Mouse (Mus musculus) midbrain, embryonic 14.5 days (tissue): ENCODE measurements around the gene Nomo1. TPM values are rescaled to one million over a fixed set of nuclear protein-coding genes. Genes with fewer than 3 reads are reported as not detected.

Experiments
- ATAC-seq: fragments of 200-750 bp; cut with Nextera tagmentation; 2 replicates; pipeline ENCODE4 v1.8.0; 2017; ENCODE audit warnings: moderate number of reproducible peaks, moderate library complexity; ENCODE audit not compliant: low FRiP score, low TSS enrichment
- DNase-seq: peaks from one replicate; pipeline ENCODE4 v3.0.0-alpha.2; 2015
- H3K27ac ChIP-seq: fragments of 300-500 bp; sonication (generic); replicated peaks from 2 replicates; pipeline ENCODE4 v1.5.1; 2014; ENCODE audit warnings: mild to moderate bottlenecking, low read depth, low read length, moderate library complexity
- H3K27me3 ChIP-seq: fragments of 300-500 bp; sonication (generic); 2 replicates; pipeline ENCODE4 v1.6.1; 2014; ENCODE audit warnings: low read length, control low read depth, mixed read lengths; ENCODE audit not compliant: control insufficient read depth, insufficient read depth
- H3K36me3 ChIP-seq: fragments of 300-500 bp; sonication (generic); 2 replicates; pipeline ENCODE4 v1.6.1; 2014; ENCODE audit warnings: low read length, control low read depth; ENCODE audit not compliant: control insufficient read depth, insufficient read depth
- H3K4me1 ChIP-seq: fragments of 300-500 bp; sonication (generic); 2 replicates; pipeline ENCODE4 v1.6.1; 2014; ENCODE audit warnings: mild to moderate bottlenecking, antibody characterized with exemption, low read length, control low read depth; ENCODE audit not compliant: control insufficient read depth, insufficient read depth
- H3K4me2 ChIP-seq: fragments of 300-500 bp; sonication (generic); 2 replicates; pipeline ENCODE4 v1.6.1; 2014; ENCODE audit warnings: mild to moderate bottlenecking, low read length, moderate library complexity
- H3K4me3 ChIP-seq: fragments of 300-500 bp; sonication (generic); replicated peaks from 2 replicates; pipeline ENCODE4 v1.5.1; 2014; ENCODE audit warnings: low read depth, low read length
- H3K9ac ChIP-seq: fragments of 300-500 bp; sonication (generic); replicated peaks from 2 replicates; pipeline ENCODE4 v1.6.1; 2014; ENCODE audit warnings: mild to moderate bottlenecking, low read length, moderate library complexity
- H3K9me3 ChIP-seq: fragments of 300-500 bp; sonication (generic); 2 replicates; pipeline ENCODE4 v1.6.1; 2016; ENCODE audit warnings: low read length, control low read depth, mixed read lengths; ENCODE audit not compliant: control insufficient read depth
- WGBS: fragments of 180-500 bp; shearing (Covaris S2); extraction: QIAGEN DNeasy Blood & Tissue Kit; methylation state at CpG from one replicate; pipeline ENCODE4 v1.1.7; 2014; 5-methylcytosine and 5-hydroxymethylcytosine counted together
- polyA plus RNA-seq: library from polyadenylated mRNA; unstranded; fragments of >200 nt; fragmentation: Nextera tagmentation; extraction: Ambion mirVana; gene quantifications from 2 replicates; pipeline ENCODE4 v1.2.1, GENCODE M21; 2014

Nomo1 gene
- polyA plus RNA-seq, 1 experiment from 2014 or later, result 28.6 TPM

- no peaks in the 10 kb centered on the region for H3K36me3 ChIP-seq
- peaks cover 11% of the 10 kb centered on the region for H3K4me1 ChIP-seq
- H3K27ac ChIP-seq, result no peak overlapping the region
- H3K4me2 ChIP-seq, result no peak overlapping the region
- no peak for DNase-seq
- H3K27me3 ChIP-seq, result no peaks in the 10 kb centered on the region; the same call in 1 of the 2 replicates
- H3K9me3 ChIP-seq, result no peaks in the 10 kb centered on the region
- no peak overlapping the region for H3K9ac ChIP-seq
- H3K4me3 ChIP-seq, result no peak overlapping the region
- ATAC-seq, result no peak
- WGBS, result 37% methylated on average over 7 of the region's 7 CpGs
Observed at GRCm38 (mm10) chr7:46129463-46130179, 96.1 kb downstream of the Nomo1 start.

DNA sequence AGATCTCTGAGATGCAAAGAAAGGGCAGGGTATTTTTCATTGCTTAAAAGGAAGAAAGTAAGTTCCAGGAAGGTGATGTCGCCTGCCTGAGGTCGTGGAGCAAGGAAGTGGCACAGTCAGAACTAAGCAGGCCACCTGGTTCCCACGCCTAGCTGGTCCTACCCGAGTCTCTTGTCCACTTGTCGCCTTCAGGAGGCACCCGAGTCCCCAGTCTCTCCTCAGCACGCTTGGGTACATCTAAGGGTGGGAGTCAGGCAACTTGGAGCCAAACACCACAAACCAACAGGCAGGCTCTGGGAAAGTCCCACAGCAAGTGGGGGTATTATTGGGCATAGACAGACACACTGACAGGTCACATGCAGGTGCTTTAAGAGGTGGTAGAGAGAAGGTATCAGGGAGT lies 97.2 kb downstream of the Nomo1 start:
- 74% methylated on average over 7 of the region's 7 CpGs for WGBS

GRCm38 (mm10) chr7:46131266-46131665 lies 97.8 kb downstream of the Nomo1 start:
- Histone ChIP-seq H3K27me3 (no peaks in the 10 kb centered on the region; the same call in 1 of the 2 replicates), H3K4me1 (peaks cover 11% of the 10 kb centered on the region), H3K27ac (no peak overlapping the region), H3K4me2 (no peak overlapping the region), H3K4me3 (no peak overlapping the region), H3K9me3 (no peaks in the 10 kb centered on the region), H3K36me3 (no peaks in the 10 kb centered on the region), H3K9ac (no peak overlapping the region)
- WGBS, result 10% methylated on average over 3 of the region's 3 CpGs
- ATAC-seq, result peak; percentile 38; the same call in 1 of the 2 replicates
- no peak for DNase-seq

More for the DNA sequence above, 97.2 kb downstream of the Nomo1 start:
- DNase-seq, result no peak
- no peaks in the 10 kb centered on the region for H3K36me3 ChIP-seq
- H3K27ac ChIP-seq, result no peak overlapping the region
- H3K27me3 ChIP-seq, result no peaks in the 10 kb centered on the region; the same call in 1 of the 2 replicates
- no peak overlapping the region for H3K4me3 ChIP-seq
- no peak overlapping the region for H3K4me2 ChIP-seq
- H3K9me3 ChIP-seq, result no peaks in the 10 kb centered on the region
- ATAC-seq, result no peak
- H3K4me1 ChIP-seq, result peaks cover 11% of the 10 kb centered on the region
- no peak overlapping the region for H3K9ac ChIP-seq

GRCm38 (mm10) chr7:46131806-46132205 lies 98.3 kb downstream of the Nomo1 start:
- 52% methylated on average over 8 of the region's 8 CpGs for WGBS
- H3K4me2 ChIP-seq, result no peak overlapping the region
- no peaks in the 10 kb centered on the region for H3K9me3 ChIP-seq
- H3K36me3 ChIP-seq, result no peaks in the 10 kb centered on the region
- H3K4me1 ChIP-seq, result peaks cover 11% of the 10 kb centered on the region
- no peak overlapping the region for H3K9ac ChIP-seq
- DNase-seq (no peak), ATAC-seq (no peak)
- no peak overlapping the region for H3K27ac ChIP-seq
- H3K4me3 ChIP-seq, result no peak overlapping the region
- H3K27me3 ChIP-seq, result no peaks in the 10 kb centered on the region; the same call in 1 of the 2 replicates

DNA sequence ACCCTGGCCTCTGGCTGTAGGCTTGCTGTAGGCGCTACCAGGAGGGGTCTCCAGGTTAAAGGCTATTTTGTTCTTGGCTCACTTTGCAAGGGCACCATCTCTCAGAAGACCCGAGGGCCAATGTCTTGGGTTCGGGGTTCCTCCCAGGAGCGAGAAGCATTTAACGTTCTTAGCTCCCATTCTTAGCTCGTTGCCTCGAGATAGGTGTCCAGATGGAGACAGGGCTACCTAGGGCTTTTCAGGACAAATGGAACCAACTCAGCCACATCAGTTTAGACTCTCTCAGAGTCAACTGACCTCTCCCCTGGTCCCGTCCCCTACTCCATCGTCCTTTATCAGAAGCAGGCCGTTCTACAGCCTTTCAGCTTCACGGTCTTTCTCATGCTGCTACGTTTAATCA lies 98.7 kb downstream of the Nomo1 start:
- no peak overlapping the region for H3K4me3 ChIP-seq
- H3K4me1 ChIP-seq, result peaks cover 11% of the 10 kb centered on the region
- H3K9me3 ChIP-seq, result no peaks in the 10 kb centered on the region
- WGBS, result 91% methylated on average over 12 of the region's 12 CpGs
- H3K9ac ChIP-seq, result no peak overlapping the region
- H3K27me3 ChIP-seq, result no peaks in the 10 kb centered on the region; the same call in 1 of the 2 replicates
- H3K36me3 ChIP-seq, result no peaks in the 10 kb centered on the region
- no peak overlapping the region for H3K4me2 ChIP-seq
- ATAC-seq (no peak), DNase-seq (no peak)
- H3K27ac ChIP-seq, result no peak overlapping the region

Other genes with a start within 250 kb of the Nomo1 start
- 25.2 and 30.2 TPM in 2 replicates for gene Lmtk3, start 250.0 kb upstream of the Nomo1 start, polyA plus RNA-seq
- 5.2 and 8.5 TPM in 2 replicates for gene Sult2b1, start 249.0 kb upstream of the Nomo1 start, polyA plus RNA-seq
- gene Cyth2, start 219.1 kb upstream of the Nomo1 start, polyA plus RNA-seq, result 281 and 288 TPM in 2 replicates
- 0.63 and 0.88 TPM in 2 replicates for gene Kcnj14, start 208.9 kb upstream of the Nomo1 start, polyA plus RNA-seq
- 37.2 and 37.4 TPM in 2 replicates for gene Grwd1, start 202.8 kb upstream of the Nomo1 start, polyA plus RNA-seq
- 99.1 and 126 TPM in 2 replicates for gene Kdelr1, start 160.9 kb upstream of the Nomo1 start, polyA plus RNA-seq
- gene Grin2d, start 155.3 kb upstream of the Nomo1 start, polyA plus RNA-seq, result 2.3 and 4.4 TPM in 2 replicates
- gene Syngr4, start 137.0 kb upstream of the Nomo1 start, polyA plus RNA-seq, result not detected in 2 replicates
- 5.1 and 7.5 TPM in 2 replicates for gene Tmem143, start 136.8 kb upstream of the Nomo1 start, polyA plus RNA-seq
- 5.2 and 32.1 TPM in 2 replicates for gene Emp3, start 112.3 kb upstream of the Nomo1 start, polyA plus RNA-seq
- 2.6 and 3.1 TPM in 2 replicates for gene Ccdc114, start 109.6 kb upstream of the Nomo1 start, polyA plus RNA-seq
- gene Abcc6, start 3.4 kb upstream of the Nomo1 start, polyA plus RNA-seq, result 0.12 and 0.24 TPM in 2 replicates
- 1.6 and 2.0 TPM in 2 replicates for gene Kcnj11, start 67.1 kb downstream of the Nomo1 start, polyA plus RNA-seq
- gene Abcc8, start 146.3 kb downstream of the Nomo1 start, polyA plus RNA-seq, result 3.0 and 6.0 TPM in 2 replicates
- gene Ush1c, start 204.8 kb downstream of the Nomo1 start, polyA plus RNA-seq, result 0.83 and 1.7 TPM in 2 replicates
- 0.03 and 0.07 TPM in 2 replicates for gene Otog, start 207.3 kb downstream of the Nomo1 start, polyA plus RNA-seq